Mouse (Mus musculus) kidney, embryonic 14.5 days (tissue): Measurements from ENCODE around the gene Art3. TPM values are rescaled to one million over a fixed set of nuclear protein-coding genes. Genes with fewer than 3 reads are reported as not detected.

ENCODE experiments used
- ATAC-seq: fragments of 200-750 bp; cut with Nextera tagmentation; 2 replicates; pipeline ENCODE4 v1.8.0; 2017; ENCODE audit warnings: moderate number of reproducible peaks, mild to moderate bottlenecking, moderate TSS enrichment, moderate library complexity; ENCODE audit not compliant: low FRiP score, low TSS enrichment
- H3K27ac ChIP-seq: fragments of 300-500 bp; sonication (generic); 2 replicates; pipeline ENCODE4 v1.5.1; 2014; ENCODE audit warnings: low read depth, mild to moderate bottlenecking, low read length, moderate library complexity, mixed read lengths
- H3K27me3 ChIP-seq: fragments of 300-500 bp; sonication (generic); 2 replicates; pipeline ENCODE4 v1.6.1; 2014; ENCODE audit warnings: mild to moderate bottlenecking, low read length; ENCODE audit not compliant: control insufficient read depth, insufficient read depth
- H3K36me3 ChIP-seq: fragments of 300-500 bp; sonication (generic); 2 replicates; pipeline ENCODE4 v1.6.1; 2014; ENCODE audit warnings: low read length, mixed read lengths; ENCODE audit not compliant: control insufficient read depth, insufficient read depth
- H3K4me1 ChIP-seq: fragments of 300-500 bp; sonication (generic); 2 replicates; pipeline ENCODE4 v1.6.1; 2014; ENCODE audit warnings: low read length, mixed read lengths; ENCODE audit not compliant: control insufficient read depth, insufficient read depth
- H3K4me2 ChIP-seq: fragments of 300-500 bp; sonication (generic); replicated peaks from 2 replicates; pipeline ENCODE4 v1.6.1; 2014; ENCODE audit warnings: low read depth, mild to moderate bottlenecking, low read length
- H3K4me3 ChIP-seq: fragments of 300-500 bp; sonication (generic); 2 replicates; pipeline ENCODE4 v1.5.1; 2014; ENCODE audit warnings: mild to moderate bottlenecking, low read length
- H3K9ac ChIP-seq: fragments of 300-500 bp; sonication (generic); 2 replicates; pipeline ENCODE4 v1.6.1; 2014; ENCODE audit warnings: low read depth, mild to moderate bottlenecking, low read length, moderate library complexity
- H3K9me3 ChIP-seq: fragments of 300-500 bp; sonication (generic); 2 replicates; pipeline ENCODE4 v1.6.1; 2016; ENCODE audit warnings: low read length; ENCODE audit not compliant: control insufficient read depth
- WGBS: fragments of 180-500 bp; shearing (Covaris S2); extraction: QIAGEN DNeasy Blood & Tissue Kit; methylation state at CpG from one replicate; pipeline ENCODE4 v1.1.7; 2014; 5-methylcytosine and 5-hydroxymethylcytosine counted together
- polyA plus RNA-seq: library from polyadenylated mRNA; unstranded; fragments of >200 nt; fragmentation: Nextera tagmentation; extraction: Ambion mirVana; gene quantifications from 2 replicates; pipeline ENCODE4 v1.2.1, GENCODE M21; 2014

Art3 gene
- polyA plus RNA-seq, 1 experiment from 2014 or later: 1.7 TPM

- 76% methylated on average over 6 of the region's 6 CpGs for WGBS
- Histone ChIP-seq H3K27me3 (no peaks in the 10 kb centered on the region), H3K9me3 (no peaks in the 10 kb centered on the region), H3K36me3 (no peaks in the 10 kb centered on the region), H3K4me1 (no peaks in the 10 kb centered on the region), H3K4me2 (no peak overlapping the region), H3K27ac (no peak overlapping the region), H3K9ac (no peak overlapping the region), H3K4me3 (no peak overlapping the region)
- no peak for ATAC-seq
These were observed 4.3 kb upstream of the Art3 start for GRCm38 (mm10) chr5:92327367-92327766.

GRCm38 (mm10) chr5:92327929-92328328 lies 3.7 kb upstream of the Art3 start, which contains the start of gene Cxcl9:
TSS of gene Cxcl9 (minus strand) at chr5:92328079.
- Histone ChIP-seq H3K4me2 (no peak within 1 kb of the TSS), H3K27me3 (no peaks in the 10 kb centered on the region), H3K27ac (no peak within 1 kb of the TSS), H3K36me3 (no peaks in the 10 kb centered on the region), H3K9me3 (no peaks in the 10 kb centered on the region), H3K4me1 (no peaks in the 10 kb centered on the region), H3K4me3 (no peak within 1 kb of the TSS), H3K9ac (no peak within 1 kb of the TSS)
- 78% methylated on average over 7 of the region's 7 CpGs for WGBS
- ATAC-seq: no peak

GRCm38 (mm10) chr5:92331122-92331521 lies 505 bp upstream of the Art3 start:
- Histone ChIP-seq H3K9me3 (no peaks in the 10 kb centered on the region), H3K4me3 (no peak overlapping the region), H3K27ac (no peak overlapping the region), H3K4me1 (no peaks in the 10 kb centered on the region), H3K4me2 (no peak overlapping the region), H3K27me3 (no peaks in the 10 kb centered on the region), H3K9ac (no peak overlapping the region), H3K36me3 (no peaks in the 10 kb centered on the region)
- no peak for ATAC-seq
- 89% methylated on average over 12 of the region's 12 CpGs for WGBS

GRCm38 (mm10) chr5:92332359-92332840 lies 773 bp downstream of the Art3 start:
- 63% methylated on average over 9 of the region's 9 CpGs for WGBS

GRCm38 (mm10) chr5:92336743-92337142 lies 5.1 kb downstream of the Art3 start:
- no peak for ATAC-seq
- H3K27ac ChIP-seq: no peak overlapping the region
- H3K9me3 ChIP-seq: no peaks in the 10 kb centered on the region
- H3K9ac ChIP-seq: no peak overlapping the region
- H3K27me3 ChIP-seq: no peaks in the 10 kb centered on the region
- H3K4me2 ChIP-seq: no peak overlapping the region
- H3K4me1 ChIP-seq: no peaks in the 10 kb centered on the region
- no peaks in the 10 kb centered on the region for H3K36me3 ChIP-seq
- WGBS: 75% methylated on average over 3 of the region's 3 CpGs
- H3K4me3 ChIP-seq: no peak overlapping the region

More at GRCm38 (mm10) chr5:92332359-92332840, 773 bp downstream of the Art3 start:
- no peak for ATAC-seq
- Histone ChIP-seq H3K4me2 (peak overlapping the region; percentile 12; the same call in 1 of the 2 replicates), H3K9me3 (no peaks in the 10 kb centered on the region), H3K27ac (peak overlapping the region; percentile 47; the same call in 1 of the 2 replicates), H3K4me1 (no peaks in the 10 kb centered on the region), H3K36me3 (no peaks in the 10 kb centered on the region), H3K27me3 (no peaks in the 10 kb centered on the region), H3K4me3 (no peak overlapping the region), H3K9ac (no peak overlapping the region)

- H3K9me3 ChIP-seq: no peaks in the 10 kb centered on the region
- H3K4me3 ChIP-seq: no peak overlapping the region
- H3K36me3 ChIP-seq: no peaks in the 10 kb centered on the region
- no peaks in the 10 kb centered on the region for H3K27me3 ChIP-seq
- H3K9ac ChIP-seq: no peak overlapping the region
- ATAC-seq: no peak
- no peaks in the 10 kb centered on the region for H3K4me1 ChIP-seq
- H3K4me2 ChIP-seq: no peak overlapping the region
- WGBS: 71% methylated on average over 4 of the region's 4 CpGs
- no peak overlapping the region for H3K27ac ChIP-seq
These were observed 9.0 kb downstream of the Art3 start for GRCm38 (mm10) chr5:92340606-92341005.

GRCm38 (mm10) chr5:92345006-92345405 lies 13.4 kb downstream of the Art3 start:
- 80% methylated on average over 8 of the region's 8 CpGs for WGBS
- no peak overlapping the region for H3K4me3 ChIP-seq
- no peak for ATAC-seq

GRCm38 (mm10) chr5:92348794-92349413 lies 17.3 kb downstream of the Art3 start, which contains the start of gene Cxcl10:
TSS of gene Cxcl10 (minus strand) at chr5:92348889.
- ATAC-seq: peak; percentile 35; the same call in 1 of the 2 replicates

More at GRCm38 (mm10) chr5:92345006-92345405, 13.4 kb downstream of the Art3 start:
- Histone ChIP-seq H3K27me3 (no peaks in the 10 kb centered on the region), H3K36me3 (no peaks in the 10 kb centered on the region), H3K9ac (no peak overlapping the region), H3K9me3 (no peaks in the 10 kb centered on the region), H3K4me2 (no peak overlapping the region), H3K4me1 (0 out of 2 replicates have a peak, but pooled peaks cover 5% of the 10 kb centered on the region), H3K27ac (no peak overlapping the region)

GRCm38 (mm10) chr5:92349731-92350130 lies 18.1 kb downstream of the Art3 start:
- Histone ChIP-seq H3K9me3 (no peaks in the 10 kb centered on the region), H3K4me1 (0 out of 2 replicates have a peak, but pooled peaks cover 5% of the 10 kb centered on the region), H3K4me2 (no peak overlapping the region), H3K36me3 (no peaks in the 10 kb centered on the region), H3K9ac (no peak overlapping the region), H3K4me3 (no peak overlapping the region), H3K27ac (no peak overlapping the region), H3K27me3 (no peaks in the 10 kb centered on the region)
- 77% methylated on average over 7 of the region's 7 CpGs for WGBS
- no peak for ATAC-seq

More at GRCm38 (mm10) chr5:92348794-92349413, 17.3 kb downstream of the Art3 start, which contains the start of gene Cxcl10:
- no peaks in the 10 kb centered on the region for H3K36me3 ChIP-seq
- peak within 1 kb of the TSS; percentile 36; the same call in 1 of the 2 replicates for H3K4me2 ChIP-seq
- no peak within 1 kb of the TSS for H3K27ac ChIP-seq
- H3K27me3 ChIP-seq: no peaks in the 10 kb centered on the region
- no peak within 1 kb of the TSS; the same call in 1 of the 2 replicates for H3K9ac ChIP-seq
- 0 out of 2 replicates have a peak within 1 kb of the TSS, but pooled peaks have one; percentile 13 for H3K4me3 ChIP-seq
- H3K4me1 ChIP-seq: 0 out of 2 replicates have a peak, but pooled peaks cover 5% of the 10 kb centered on the region
- WGBS: 18% methylated on average over 14 of the region's 14 CpGs
- no peaks in the 10 kb centered on the region for H3K9me3 ChIP-seq
